Mouse (Mus musculus): Measurements from ENCODE around the gene Shroom3.

Gene Shroom3

DNA sequence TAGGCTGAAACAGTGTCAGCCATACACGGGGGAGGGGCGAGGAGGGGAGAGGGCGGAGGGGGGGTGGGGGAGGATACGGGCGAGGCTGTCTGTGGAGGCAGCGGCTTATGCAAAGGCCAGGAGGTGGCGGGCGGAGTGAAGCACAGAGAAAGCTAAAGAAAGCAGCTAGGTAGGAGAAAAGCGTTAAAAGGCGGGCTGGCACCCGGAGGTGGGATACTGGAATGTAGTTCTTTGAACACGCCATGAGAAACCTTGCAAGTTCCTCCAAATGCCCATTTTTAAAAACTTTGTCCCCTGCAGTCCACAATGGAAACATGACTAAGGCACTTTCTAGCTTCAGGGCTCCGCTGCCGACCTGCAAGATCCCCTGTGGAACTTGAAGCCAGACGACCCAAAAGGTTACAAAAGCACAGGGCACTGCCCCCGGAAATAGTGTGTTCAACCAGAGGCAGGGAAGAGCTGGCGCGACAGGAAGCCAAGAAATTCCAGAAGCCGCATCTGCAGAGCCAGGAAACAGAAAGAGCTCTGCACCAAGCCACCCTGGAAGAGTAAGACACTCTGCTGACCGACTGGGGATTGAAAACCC lies 322.1 kb downstream of the Shroom3 start:
- peak; percentile 58 to 67 for DNase-seq (ENCODE audit: low spot score in 2 of 2)

DNA sequence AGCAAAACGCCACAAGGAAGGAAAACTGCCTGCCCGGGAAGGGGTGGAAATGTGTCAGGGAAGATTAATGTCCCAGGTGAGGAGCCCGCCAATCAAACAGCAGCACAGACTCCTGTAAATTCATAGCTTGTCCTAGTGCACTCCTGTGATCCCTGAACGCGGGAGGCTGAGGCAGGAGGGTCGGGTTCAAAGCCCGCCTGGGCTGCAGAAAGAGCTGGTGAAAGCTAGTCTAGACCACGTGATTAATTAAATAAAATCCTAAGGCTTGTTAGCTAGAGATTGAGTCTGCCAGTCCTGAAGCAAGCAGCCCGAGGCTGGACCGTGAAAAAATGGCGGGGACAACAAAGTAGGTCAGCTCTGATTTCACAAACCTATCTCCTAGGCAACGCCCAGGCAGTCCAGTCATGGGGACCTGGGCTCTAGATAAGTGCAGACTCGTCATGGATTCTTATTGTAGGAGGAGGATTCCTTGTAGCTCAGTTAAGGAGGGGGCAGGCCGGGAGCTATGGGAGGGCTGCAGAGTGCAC lies 322.6 kb downstream of the Shroom3 start:
- peak; percentile 48 to 58 for DNase-seq (ENCODE audit: low spot score in 2 of 2)

DNA sequence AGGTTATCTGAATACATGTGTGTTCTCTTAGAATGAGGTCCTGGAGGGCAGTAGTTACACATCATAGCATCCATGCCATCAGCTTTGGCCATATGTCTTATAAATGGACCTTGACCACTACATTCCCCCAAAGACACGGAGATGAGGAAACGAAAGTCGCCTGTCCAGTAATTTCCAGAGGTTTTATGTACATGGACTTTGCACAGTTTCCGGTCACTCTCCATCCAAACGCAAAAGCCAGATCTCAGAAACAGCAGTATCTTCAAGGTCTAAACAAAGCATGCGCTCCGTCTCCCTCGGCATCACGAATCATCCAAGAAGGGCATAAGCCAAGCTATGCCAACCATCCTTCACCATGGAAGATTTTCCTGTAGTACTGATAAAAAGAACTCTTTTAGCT lies 325.0 kb downstream of the Shroom3 start:
- DNase-seq (ENCODE audit: low spot score in 2 of 2): no peak
